Mouse (Mus musculus) cerebellum, adult 11 months (tissue): ENCODE measurements around the gene Megf11.

Experiments used
- DNase-seq: peaks from one replicate; pipeline ENCODE4 v3.0.0; 2022

Gene Megf11

GRCm38 (mm10) chr9:64528595-64528994 is 143.2 kb downstream of the Megf11 start:
- no peak for DNase-seq

- no peak for DNase-seq
Observed at GRCm38 (mm10) chr9:64531935-64532334, 146.5 kb downstream of the Megf11 start.

DNA sequence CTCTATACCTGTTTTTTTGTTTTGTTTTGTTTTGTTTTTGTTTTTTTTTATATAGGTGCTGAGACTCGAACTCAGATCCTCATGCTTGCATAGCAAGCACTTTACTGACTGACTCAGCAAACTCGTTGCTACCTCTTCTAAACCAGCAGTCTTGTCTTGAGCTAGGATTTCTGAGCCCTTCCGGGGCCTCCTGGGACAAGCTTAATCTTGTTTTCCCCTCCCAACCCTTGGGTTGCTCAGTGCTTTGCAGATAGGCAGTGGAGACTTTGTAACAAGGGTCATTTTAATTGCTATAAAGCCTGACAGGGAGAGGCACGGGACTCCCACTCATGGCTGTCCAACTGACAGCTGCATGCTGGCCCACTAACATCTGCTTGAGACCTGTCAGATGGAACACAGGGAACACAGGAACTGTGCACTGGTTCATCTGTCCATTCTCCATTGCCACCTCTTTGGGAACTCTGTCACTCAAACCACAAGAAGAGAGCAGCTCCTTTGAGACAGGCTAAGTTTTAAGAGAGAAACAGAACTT is 147.4 kb downstream of the Megf11 start:
- DNase-seq, result no peak

DNA sequence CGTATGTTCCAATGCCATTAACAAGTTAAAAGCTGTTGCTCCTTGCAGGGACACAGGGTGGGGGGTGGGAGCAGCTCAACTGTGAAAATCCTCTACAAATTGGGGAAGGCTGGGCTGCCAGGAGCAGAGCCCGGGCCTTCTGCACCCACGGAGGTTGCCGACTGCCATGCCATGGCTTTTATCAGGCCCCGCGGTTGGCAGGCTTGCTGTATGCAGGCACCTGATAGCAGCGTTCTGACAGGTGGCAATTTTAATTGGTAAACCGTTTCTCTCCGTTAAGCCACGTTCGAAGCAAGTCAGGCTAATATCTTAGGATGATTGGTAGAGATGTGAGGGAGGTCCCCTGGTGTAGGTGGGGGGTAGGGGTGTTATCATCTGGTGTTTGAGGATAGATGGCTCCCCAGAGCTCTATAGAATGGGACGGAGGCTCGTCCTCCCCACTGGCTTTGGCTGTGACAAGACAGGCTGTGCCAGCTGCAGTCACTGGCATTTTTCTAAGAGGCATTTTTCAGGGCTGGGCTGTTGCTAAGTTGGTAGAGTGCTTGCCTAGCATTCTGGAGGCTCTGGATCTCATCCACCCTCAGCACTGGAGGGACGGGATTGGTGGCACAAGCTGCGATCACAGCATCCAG is 148.2 kb downstream of the Megf11 start:
- no peak for DNase-seq

DNA sequence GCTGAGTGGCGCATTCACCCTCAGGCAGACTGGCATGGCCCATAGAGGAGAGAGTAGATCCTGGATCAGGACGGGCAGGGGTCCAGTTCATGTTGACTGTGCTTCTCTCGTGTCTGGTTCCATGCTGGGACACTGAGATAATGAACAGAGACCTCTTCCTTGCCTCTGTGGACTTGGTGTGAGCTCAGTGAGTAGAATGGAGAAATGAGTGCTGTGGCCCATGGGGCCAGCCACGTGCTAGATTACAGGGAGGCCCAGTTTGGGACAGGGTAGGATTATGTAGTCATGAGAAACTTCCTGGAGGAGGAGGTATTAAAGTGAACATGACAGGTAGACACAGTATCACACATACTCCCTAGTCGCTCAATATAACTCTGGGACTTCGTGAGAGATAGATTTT is 148.9 kb downstream of the Megf11 start:
- DNase-seq, result no peak

DNA sequence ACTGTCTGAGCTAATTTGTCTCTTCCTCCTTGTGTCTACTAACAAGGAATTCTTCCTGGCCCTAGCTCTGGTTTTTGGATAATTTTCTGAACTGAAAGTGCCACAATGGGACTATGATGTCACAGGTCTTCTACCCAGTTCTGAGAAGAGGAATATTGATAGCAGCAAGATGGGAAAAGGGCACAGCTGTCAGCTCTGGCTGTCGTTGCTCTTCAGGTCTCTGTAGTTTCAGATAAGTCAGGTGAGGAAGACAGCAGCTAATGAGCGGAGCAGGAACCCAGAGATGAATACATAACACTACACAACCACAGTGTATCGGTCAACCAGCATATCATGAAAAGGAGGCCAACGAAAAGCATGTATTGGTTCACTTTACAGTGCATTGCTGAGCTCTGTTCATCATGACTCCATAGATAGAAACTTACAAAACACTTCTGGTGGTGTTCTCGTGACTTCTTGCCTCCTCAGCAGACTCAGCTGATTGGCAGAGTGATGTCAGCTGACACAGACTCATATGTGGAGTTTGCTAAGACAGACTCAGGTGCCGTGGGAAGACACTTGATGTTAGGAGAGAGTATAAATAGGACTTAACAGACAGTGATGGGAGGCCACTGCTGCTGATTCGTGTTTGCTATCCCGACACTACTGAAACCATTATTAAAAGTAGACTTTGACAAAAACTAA is 149.6 kb downstream of the Megf11 start:
- no peak for DNase-seq

DNA sequence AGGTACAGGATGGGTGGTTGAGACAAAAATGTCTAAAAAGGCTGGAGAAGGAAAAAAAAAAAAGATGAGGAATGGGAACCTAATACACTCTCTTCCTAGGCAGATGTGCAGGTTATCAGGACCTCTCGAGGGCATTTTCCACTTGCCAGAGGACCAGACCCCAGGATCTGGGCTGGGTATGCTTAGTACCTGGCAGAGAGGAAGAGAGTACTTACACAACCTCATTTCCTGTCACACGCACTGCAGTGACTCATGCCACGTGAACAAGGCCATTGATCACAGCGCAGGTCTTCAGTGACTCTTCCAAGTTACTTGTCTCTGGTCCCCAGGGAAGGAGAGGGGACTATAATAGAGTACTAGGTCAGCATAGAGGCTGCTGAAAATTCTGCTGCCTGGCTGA is 152.4 kb downstream of the Megf11 start:
- DNase-seq, result no peak

GRCm38 (mm10) chr9:64542246-64542645 is 156.8 kb downstream of the Megf11 start:
- DNase-seq, result no peak

GRCm38 (mm10) chr9:64543125-64543524 is 157.7 kb downstream of the Megf11 start:
- DNase-seq, result no peak

GRCm38 (mm10) chr9:64546344-64546991 is 161.0 kb downstream of the Megf11 start:
- DNase-seq, result no peak

- no peak for DNase-seq
Observed at GRCm38 (mm10) chr9:64548332-64548731, 162.9 kb downstream of the Megf11 start.

DNA sequence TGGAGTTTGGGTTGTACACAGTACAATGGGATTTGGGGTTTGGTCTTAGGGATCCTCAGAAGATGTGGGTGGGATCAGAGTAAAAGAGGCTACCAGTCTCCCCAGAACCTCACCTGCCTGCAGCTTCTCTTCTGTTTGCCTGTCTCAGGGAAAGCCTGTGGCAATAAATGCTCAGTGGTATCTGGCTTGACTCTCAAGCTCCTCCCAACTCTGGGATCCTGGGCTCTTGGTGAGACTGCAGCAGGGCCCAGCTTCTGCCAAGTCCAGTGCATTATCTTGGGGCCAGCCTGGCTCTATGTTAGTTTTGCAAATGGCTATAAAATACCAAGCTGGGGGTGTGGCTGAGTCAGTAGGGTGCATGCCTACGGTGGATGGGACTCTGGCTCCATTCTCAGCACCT is 165.9 kb downstream of the Megf11 start:
- no peak for DNase-seq

DNA sequence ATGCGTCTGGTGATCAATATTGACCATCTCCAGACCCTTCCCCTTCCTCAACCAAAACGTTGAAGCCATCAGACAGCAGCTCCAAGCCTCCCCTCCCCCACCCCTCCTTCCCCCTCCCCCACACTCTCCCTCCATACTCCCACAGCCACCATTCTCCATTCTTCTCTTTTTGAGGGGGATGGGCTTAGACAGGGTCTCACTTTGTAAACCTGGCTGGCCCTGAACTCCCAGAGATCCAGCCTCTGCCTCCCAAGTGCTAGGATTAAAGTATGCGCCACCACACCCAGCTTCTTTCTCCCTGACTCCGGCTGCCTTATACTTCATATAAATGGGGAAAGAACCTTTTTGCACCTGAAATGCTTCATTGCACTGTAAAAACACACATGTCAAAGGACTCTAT is 166.6 kb downstream of the Megf11 start:
- DNase-seq, result no peak

- no peak for DNase-seq
Observed at GRCm38 (mm10) chr9:64553441-64553840, 168.0 kb downstream of the Megf11 start.

DNA sequence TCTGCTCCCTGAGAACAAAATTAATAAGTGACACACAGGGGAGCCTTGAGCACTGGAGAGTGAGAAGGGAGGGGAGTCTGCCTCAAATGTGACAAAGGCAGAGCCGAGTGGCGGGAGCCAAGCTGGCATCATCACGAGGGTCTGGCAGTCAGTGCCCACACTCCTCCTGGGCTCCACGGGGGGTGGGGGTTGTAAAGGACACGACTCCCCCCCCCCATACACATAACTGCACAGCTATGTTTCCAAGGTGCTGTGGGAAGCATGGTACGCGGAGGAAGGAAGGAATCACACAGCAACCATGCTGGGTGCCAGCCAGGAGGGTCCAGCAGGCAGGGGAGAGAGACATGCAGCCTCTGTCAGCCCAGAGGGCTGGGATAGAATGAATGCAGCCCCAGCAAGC is 170.2 kb downstream of the Megf11 start:
- peak; percentile 68 for DNase-seq

- DNase-seq, result peak; percentile 48
Observed at GRCm38 (mm10) chr9:64557110-64557745, 171.8 kb downstream of the Megf11 start.

GRCm38 (mm10) chr9:64557846-64558530 is 172.6 kb downstream of the Megf11 start:
- peak; percentile 94 for DNase-seq

DNA sequence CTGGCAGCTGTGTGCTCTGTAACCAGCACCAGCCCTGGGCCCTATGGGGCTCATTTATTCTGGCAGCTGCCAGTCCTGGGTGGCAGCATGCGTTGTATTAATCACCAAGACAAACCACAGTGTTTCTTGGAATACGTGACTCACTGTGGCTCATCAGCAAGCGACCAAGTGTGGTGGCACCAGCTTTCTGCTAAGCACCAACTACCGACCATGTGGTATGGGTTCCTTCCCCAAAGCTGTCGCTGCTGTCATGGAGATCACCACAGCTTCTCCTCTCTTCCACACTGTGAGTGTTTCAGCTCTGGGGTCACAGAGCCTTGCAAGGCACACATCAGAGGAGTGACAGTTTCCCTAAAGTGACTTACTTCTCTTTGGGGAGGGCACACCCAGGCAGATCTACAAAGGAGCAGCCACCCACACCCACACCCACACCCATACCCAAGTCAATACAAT is 178.9 kb downstream of the Megf11 start:
- DNase-seq, result no peak

GRCm38 (mm10) chr9:64565915-64566314 is 180.5 kb downstream of the Megf11 start:
- DNase-seq, result no peak

DNA sequence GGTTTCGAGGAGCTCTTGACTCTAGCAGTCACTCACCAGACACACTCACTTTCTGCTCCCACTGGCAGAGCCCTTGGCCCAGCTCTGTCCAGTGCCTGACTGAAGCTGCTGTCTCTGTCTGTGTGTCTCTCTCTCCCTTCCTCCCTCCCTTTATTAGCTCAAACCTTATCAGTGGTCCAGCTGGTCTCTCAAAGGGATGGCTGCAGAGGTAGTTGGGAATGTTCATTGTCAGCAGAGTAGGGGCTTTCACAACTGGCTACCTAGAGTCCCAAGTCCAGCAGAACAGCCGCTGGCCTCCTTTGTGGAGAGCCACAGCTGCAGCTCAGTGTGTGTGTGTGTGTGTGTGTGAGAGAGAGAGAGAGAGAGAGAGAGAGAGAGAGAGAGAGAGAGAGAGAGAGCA is 180.9 kb downstream of the Megf11 start:
- no peak for DNase-seq

DNA sequence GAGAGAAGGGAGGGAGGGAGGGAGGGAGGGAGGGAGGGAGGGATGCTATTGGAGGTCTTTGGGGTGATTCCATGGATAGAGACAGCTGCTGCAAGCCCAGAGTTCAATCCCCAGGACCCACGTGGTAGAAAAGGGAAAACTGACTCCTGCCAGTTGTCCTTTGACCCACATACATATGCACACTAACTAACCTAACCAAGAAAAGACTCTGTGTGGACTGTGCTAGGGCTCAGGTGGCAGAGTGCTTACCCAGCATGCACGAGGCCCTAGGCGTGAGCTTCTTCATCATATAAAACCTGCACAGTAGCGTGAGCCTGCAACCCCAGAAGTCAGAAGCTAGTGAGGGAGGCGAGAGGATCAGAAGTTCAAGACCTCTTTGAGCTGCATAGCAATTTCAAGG is 182.1 kb downstream of the Megf11 start:
- DNase-seq, result no peak

DNA sequence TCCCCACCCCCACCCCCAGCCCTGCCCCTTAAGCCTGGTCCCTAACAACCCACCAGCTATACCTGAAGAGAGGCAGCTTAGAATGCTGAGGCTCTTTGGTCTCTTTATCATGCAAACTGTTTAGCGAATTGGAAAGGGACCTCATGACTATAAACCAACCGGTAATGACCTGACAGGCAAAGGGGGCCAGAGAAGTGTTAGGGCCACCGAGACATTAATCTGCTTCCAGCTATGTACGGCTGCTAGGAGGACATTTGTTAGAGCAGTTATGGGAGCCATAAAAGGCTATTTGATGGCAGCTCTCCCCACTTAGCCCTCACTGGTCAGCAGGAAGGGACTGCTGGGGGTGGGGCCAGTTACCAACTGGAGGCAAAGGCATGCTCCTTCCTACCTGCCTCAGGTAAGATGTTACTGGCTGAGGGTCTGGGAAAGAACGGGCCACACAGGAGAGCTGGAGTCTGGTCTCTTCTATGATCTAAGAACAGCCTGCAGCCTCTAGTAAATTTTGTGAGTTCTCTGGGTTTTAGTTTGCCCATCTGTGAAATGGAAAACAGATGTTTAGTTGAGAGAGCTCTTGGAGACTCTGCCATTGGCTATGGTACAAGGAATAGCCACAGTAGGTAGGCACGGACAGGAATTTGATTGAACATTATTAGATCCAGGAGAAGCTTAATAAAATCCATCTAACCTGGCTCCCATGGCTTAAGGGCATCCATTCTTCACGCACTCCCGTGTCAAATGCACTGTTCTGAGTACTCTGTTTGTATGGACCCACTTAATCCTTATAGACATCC is 183.2 kb downstream of the Megf11 start:
- no peak for DNase-seq
